Mouse (Mus musculus) kidney, adult 2 months (tissue): Measurements from ENCODE around the gene Ces1c. TPM values are rescaled to one million over a fixed set of nuclear protein-coding genes. Genes with fewer than 3 reads are reported as not detected.
A peak's percentile ranks its signal among the peaks of the same experiment; 100 is the strongest.

Source experiments
- DNase-seq: peaks from one replicate; pipeline ENCODE4 v3.0.0; 2021
- H3K27ac ChIP-seq: fragments of 200-500 bp; 2 replicates; pipeline ENCODE4 v1.5.1; 2012; ENCODE audit warnings: low read depth, low read length, control low read depth, inconsistent platforms; ENCODE audit not compliant: insufficient read depth
- H3K27me3 ChIP-seq: fragments of 200-500 bp; replicated peaks from 2 replicates; pipeline ENCODE4 v1.6.1; 2012; ENCODE audit warnings: mild to moderate bottlenecking, moderate library complexity, low read length, inconsistent platforms; ENCODE audit not compliant: control insufficient read depth, insufficient read depth
- H3K36me3 ChIP-seq: fragments of 200-500 bp; 2 replicates; pipeline ENCODE4 v1.6.1; 2012; ENCODE audit warnings: mild to moderate bottlenecking, moderate library complexity, low read length, inconsistent platforms; ENCODE audit not compliant: control insufficient read depth, insufficient read depth
- H3K4me1 ChIP-seq: fragments of 200-500 bp; 2 replicates; pipeline ENCODE4 v1.6.1; 2011; ENCODE audit warnings: low read length; ENCODE audit not compliant: control insufficient read depth, insufficient read depth
- H3K4me3 ChIP-seq: fragments of 200-500 bp; 2 replicates; pipeline ENCODE4 v1.5.1; 2011; ENCODE audit warnings: mild to moderate bottlenecking, low read depth, low read length, control low read depth; ENCODE audit not compliant: insufficient read depth
- CTCF ChIP-seq: fragments of 200-500 bp; conservative IDR thresholded peaks from 2 replicates; pipeline ENCODE4 v1.5.1; 2011; ENCODE audit warnings: low read depth, mild to moderate bottlenecking, control low read depth, low read length, moderate library complexity, mixed read lengths; ENCODE audit not compliant: insufficient read depth, insufficient read length
- POLR2A ChIP-seq: fragments of 200-500 bp; IDR thresholded peaks from one replicate; pipeline ENCODE4 v1.6.1; 2011; ENCODE audit warnings: low read depth, low read length, control low read depth
- WGBS: fragments of 180-500 bp; shearing (Covaris S2); methylation state at CpG from one replicate; pipeline ENCODE4 v1.1.7; 2018; 5-methylcytosine and 5-hydroxymethylcytosine counted together
- polyA plus RNA-seq: library from polyadenylated mRNA; depleted of rRNA; stranded (reverse); fragments of >200 nt; gene quantifications from 2 replicates; pipeline ENCODE4 v1.2.3, GENCODE M21; 2012; rRNA removed

The Ces1c gene
- polyA plus RNA-seq, 1 experiment = 0.22 TPM

DNA sequence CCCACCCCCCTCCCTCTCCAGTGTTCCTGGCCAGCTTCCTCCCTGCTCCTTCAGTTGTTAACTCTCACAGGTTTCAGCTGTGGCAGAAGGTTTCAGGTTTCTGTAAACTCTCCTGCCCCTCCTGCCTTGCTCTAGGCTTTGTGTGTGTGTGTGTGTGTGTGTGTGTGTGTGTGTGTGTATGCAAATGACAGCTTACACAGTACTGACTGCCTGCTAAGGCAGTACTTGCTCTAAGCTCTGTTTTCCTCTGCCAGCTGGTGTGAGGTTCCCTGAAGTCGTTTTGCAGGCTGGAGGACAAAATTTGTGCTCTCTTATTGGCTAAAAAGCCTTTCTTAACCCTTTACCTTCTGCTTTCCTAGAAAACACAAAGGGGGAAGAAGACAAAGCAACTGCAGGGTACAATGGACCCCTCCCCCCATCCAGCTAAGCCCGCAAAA, 42.4 kb downstream of the Ces1c start:
- H3K4me1 ChIP-seq = no peaks in the 10 kb centered on the region
- WGBS = 6% methylated on average over 2 of the region's 2 CpGs
- H3K36me3 ChIP-seq = no peaks in the 10 kb centered on the region
- no peak for DNase-seq
- no peaks in the 10 kb centered on the region; the same call in 1 of the 2 replicates for H3K27me3 ChIP-seq
- TF ChIP-seq CTCF (no peak), POLR2A (no peak)
- no peak overlapping the region for H3K4me3 ChIP-seq
- H3K27ac ChIP-seq = no peak overlapping the region

DNA sequence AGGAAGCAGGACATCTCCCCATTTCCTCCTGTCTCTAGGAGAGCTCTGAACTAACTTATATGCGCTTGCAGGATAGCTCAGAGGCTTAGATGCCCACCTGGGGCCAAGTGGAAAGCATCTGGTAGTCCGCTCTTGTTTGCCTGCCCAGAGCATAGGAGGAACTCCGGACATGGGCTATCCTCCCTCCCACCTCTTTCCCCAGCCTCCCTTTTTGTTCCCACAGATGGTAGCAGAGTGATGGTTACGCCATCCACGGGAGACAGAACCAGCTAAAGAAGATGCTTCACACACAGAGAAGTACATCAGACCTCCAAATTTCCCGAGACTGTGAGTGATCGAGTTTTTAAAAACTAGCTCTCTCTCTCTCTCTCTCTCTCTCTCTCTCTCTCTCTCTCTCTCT, 42.9 kb downstream of the Ces1c start:
- H3K36me3 ChIP-seq = no peaks in the 10 kb centered on the region
- no peak overlapping the region for H3K4me3 ChIP-seq
- no peaks in the 10 kb centered on the region; the same call in 1 of the 2 replicates for H3K27me3 ChIP-seq
- 26% methylated on average over 7 of the region's 7 CpGs for WGBS
- no peak overlapping the region for H3K27ac ChIP-seq
- H3K4me1 ChIP-seq = no peaks in the 10 kb centered on the region
- DNase-seq = no peak
- TF ChIP-seq CTCF (no peak), POLR2A (no peak)

DNA sequence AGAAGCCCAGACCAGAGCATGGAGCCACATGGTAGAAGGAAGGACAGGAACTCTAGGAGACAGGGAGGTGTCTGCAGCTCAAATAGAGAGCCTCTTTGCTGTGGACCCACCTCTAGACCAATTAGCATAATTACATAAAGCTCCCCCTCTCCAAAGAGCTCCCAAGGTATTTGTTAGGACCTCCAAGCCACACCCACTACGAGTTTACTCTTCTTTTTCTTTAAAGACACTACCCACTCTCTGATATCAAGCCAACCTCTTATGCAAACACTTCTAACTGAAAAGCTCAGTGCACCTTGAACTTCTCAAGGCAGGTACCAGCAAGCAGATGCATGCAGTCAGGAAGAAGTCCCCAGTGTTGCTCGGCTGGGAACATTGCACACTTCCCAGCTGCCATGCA, 51.2 kb downstream of the Ces1c start, which contains the start of gene Ces1b:
Ces1b (minus strand) TSS at position 131 of the 400 bp plus-strand sequence.
- Histone ChIP-seq H3K27ac (no peak within 1 kb of the TSS), H3K4me1 (no peaks in the 10 kb centered on the region), H3K36me3 (no peaks in the 10 kb centered on the region), H3K27me3 (no peaks in the 10 kb centered on the region; the same call in 1 of the 2 replicates), H3K4me3 (no peak within 1 kb of the TSS)
- DNase-seq = peak; percentile 10
- TF ChIP-seq POLR2A = no peak
- no peak for TF ChIP-seq CTCF
- 63% methylated on average over 2 of the region's 2 CpGs for whole genome bisulfite sequencing

DNA sequence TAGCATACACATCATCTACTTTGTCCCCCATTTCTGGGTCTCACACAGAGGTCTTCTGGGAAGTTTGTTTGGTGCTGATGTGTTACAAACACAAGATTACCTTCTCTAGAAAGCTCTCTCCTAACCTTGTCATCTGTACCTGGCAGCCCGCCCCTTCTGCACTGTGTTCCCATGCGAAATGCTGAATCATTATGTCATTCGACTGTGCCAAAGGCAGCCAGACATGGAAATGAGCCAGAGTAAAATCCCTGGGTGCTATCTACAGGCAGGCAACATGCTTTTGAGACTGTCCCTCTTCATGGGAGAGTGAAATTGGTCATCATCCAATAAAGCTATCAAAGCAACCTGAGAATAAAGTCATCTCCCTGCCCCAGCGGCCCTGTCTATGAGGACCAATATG, 55.8 kb downstream of the Ces1c start:
- TF ChIP-seq POLR2A (no peak), CTCF (no peak)
- H3K27me3 ChIP-seq = no peaks in the 10 kb centered on the region
- H3K4me3 ChIP-seq = no peak overlapping the region
- WGBS = 63% methylated on average over 4 of the region's 4 CpGs
- H3K36me3 ChIP-seq = no peaks in the 10 kb centered on the region
- no peaks in the 10 kb centered on the region for H3K4me1 ChIP-seq
- H3K27ac ChIP-seq = no peak overlapping the region
- peak; percentile 55 for DNase-seq

DNA sequence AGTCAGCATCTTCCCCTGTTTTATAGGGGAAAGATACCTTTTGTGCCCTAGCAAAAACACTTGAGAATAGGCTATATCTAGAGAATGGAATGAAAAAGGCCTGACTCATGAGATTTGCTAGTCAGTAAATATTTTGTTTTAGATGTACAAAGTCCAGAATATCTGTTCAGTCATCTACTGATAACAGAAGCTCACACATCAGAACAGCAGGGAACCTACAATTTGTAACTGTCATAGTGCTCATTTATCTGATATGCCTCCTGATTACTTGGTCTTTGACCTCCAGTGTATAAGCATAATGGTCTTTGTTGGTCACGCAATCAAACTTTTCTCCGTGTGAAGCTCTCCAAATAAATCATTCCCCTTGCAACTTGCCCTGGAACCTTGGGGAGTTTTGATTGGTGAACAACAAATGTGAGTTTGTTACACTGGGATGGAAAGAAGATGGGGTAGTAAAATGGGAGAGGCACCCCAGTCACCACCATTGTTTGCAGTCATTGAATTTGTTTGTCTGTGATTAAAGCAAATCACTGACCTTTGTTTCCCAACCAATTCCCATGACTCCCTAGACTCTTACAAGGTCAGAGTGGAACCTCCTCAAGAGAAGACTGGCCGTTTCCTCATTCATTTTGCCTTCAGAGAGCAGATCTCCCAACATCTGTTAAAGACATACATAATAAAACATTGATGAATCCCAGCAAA, 67.5 kb downstream of the Ces1c start:
- WGBS = 64% methylated on average over 3 of the region's 3 CpGs
- H3K4me3 ChIP-seq = no peak overlapping the region

DNA sequence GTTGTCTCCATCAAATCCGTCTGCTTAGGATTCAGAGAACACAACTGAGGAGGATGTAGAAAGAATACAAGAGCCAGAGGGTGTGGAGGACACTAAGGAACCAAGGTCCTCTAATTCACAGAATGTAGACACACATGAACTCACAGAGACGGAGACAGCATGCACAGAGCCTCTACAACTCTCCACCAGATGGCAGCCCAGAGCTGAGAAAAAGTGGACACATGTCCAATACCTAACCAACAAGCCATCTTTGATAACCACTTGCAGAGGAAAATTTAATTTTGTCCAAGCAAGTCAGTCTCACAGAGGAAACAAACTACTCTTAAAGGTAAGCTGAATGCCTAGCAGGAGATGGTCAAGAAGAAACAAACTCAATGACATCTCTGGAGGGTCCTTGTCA, 71.9 kb downstream of the Ces1c start:
- Histone ChIP-seq H3K27ac (no peak overlapping the region), H3K27me3 (no peaks in the 10 kb centered on the region; the same call in 1 of the 2 replicates), H3K4me1 (no peaks in the 10 kb centered on the region), H3K4me3 (no peak overlapping the region), H3K36me3 (no peaks in the 10 kb centered on the region)
- TF ChIP-seq POLR2A (no peak), CTCF (peak; percentile 84)
- peak; percentile 65 for DNase-seq
- WGBS = 10% methylated on average over 2 of the region's 2 CpGs

More for the DNA sequence above, 67.5 kb downstream of the Ces1c start:
- TF ChIP-seq CTCF = no peak
- no peak for TF ChIP-seq POLR2A
- DNase-seq = no peak
- no peaks in the 10 kb centered on the region; the same call in 1 of the 2 replicates for H3K27me3 ChIP-seq
- H3K4me1 ChIP-seq = no peaks in the 10 kb centered on the region
- no peaks in the 10 kb centered on the region for H3K36me3 ChIP-seq
- H3K27ac ChIP-seq = no peak overlapping the region

DNA sequence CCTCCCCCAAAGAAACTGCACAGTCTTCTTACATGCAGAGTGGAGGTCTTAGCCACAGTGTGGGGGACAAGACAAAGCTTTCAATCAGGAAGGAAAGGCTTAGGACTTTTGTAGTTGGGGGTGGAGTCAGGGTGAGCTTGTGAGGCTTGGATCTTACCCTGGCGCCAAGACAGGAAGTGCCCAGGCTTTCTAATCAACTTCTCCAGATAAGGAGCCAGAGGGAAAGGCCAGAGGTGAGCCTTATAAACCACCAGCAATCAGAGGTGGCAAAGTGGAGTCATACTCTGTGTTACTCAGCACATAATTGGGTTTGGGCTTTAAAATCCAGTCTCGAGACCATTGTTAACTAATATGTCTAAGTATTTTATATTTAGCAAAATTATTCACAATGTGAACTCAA, 75.8 kb downstream of the Ces1c start:
- Histone ChIP-seq H3K27ac (no peak overlapping the region), H3K4me3 (no peak overlapping the region), H3K4me1 (no peaks in the 10 kb centered on the region), H3K36me3 (no peaks in the 10 kb centered on the region), H3K27me3 (no peaks in the 10 kb centered on the region; the same call in 1 of the 2 replicates)
- no peak for TF ChIP-seq CTCF
- no peak for TF ChIP-seq POLR2A
- no peak for DNase-seq
- 63% methylated on average over 2 of the region's 2 CpGs for WGBS

Other genes with a start within 250 kb of the Ces1c start
- 0.16 TPM in 1 of 2 replicates, not detected in the other for gene Capns2, start 229.9 kb downstream of the Ces1c start, polyA plus RNA-seq
- gene Slc6a2, start 171.2 kb downstream of the Ces1c start, polyA plus RNA-seq = 0.99 and 3.4 TPM in 2 replicates
- gene Ces1a, start 83.1 kb downstream of the Ces1c start, polyA plus RNA-seq = not detected in 2 replicates
- gene Ces1b, start 51.3 kb downstream of the Ces1c start, polyA plus RNA-seq = not detected in 2 replicates
- gene Ces1d, start 66.6 kb upstream of the Ces1c start, polyA plus RNA-seq = 590 and 687 TPM in 2 replicates
- 68.2 and 73.0 TPM in 2 replicates for gene Ces1e, start 98.3 kb upstream of the Ces1c start, polyA plus RNA-seq
- 61.3 and 72.3 TPM in 2 replicates for gene Ces1f, start 148.5 kb upstream of the Ces1c start, polyA plus RNA-seq
- gene Ces1g, start 206.0 kb upstream of the Ces1c start, polyA plus RNA-seq = 2.2 and 2.4 TPM in 2 replicates
- 0.03 TPM in 1 of 2 replicates, not detected in the other for gene Ces1h, start 248.4 kb upstream of the Ces1c start, polyA plus RNA-seq